Mouse (Mus musculus) layer of hippocampus, adult 11-12 months (tissue): ENCODE data around the gene Adcy7.

Source experiments
- DNase-seq: peaks from one replicate; pipeline ENCODE4 v3.0.0; 2022; ENCODE audit warnings: low spot score

The Adcy7 gene

DNA sequence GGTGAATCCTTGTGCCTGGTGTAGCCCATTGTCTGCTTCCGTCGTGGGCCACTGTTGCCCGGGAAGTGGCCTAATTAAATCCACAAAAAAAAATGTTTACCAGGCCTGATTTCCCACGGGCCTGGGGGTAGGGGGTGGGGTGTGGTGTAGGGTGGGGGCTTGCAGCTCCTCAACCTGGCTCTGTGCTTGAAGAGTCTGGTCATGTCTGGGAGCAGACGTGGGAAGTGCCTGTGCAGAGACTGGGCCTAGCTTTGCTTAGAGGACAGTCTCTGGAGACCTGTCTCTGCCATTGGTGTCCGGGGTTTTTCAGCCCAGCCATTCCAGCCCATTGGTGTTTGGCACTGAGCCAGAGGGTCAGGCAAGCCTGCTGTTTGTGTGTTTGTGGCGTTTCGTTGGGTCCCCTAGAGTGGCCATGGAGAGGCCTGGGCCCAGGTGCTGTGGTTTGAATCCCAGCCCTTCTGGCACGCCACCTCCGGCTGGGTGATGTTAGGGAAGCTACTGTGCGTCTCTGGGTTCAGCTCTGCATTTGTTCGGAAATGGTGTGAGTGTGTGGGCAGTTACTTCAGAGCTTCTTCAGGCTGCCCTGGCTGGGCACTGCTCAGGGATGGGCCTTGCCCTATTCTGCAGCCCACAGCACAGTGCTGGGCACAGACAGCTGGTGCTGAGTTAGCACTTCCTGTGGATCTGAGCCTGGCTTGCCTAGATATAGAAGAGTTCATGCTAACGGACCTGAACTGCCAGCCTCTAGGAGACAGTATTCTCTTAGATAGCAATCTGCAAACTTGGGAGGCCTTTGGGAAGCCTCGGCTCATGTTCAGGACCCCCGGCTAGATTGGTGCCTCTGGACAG is 29.6 kb downstream of the Adcy7 start:
- DNase-seq = no peak

DNA sequence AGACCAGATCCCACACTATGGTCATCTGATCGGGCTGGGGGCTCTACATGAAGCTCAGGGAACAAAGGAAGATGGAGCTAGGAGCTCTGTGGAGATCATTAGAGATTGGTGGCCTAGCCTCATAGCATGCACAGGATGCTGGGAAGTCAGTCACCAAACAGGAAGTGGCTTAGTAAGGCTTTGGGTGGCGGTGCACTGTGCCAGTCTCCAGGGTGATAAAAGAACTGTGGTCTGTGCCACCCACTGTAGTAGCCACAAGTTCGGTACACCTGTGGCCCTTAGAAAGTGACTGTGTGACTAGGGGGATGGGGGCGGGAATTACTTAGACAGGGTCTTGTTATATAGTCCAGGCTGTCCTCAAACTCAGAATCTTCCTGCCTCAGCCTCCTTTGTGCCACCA is 33.6 kb downstream of the Adcy7 start:
- no peak for DNase-seq

GRCm38 (mm10) chr8:88306511-88306910 is 34.3 kb downstream of the Adcy7 start:
- DNase-seq = no peak

DNA sequence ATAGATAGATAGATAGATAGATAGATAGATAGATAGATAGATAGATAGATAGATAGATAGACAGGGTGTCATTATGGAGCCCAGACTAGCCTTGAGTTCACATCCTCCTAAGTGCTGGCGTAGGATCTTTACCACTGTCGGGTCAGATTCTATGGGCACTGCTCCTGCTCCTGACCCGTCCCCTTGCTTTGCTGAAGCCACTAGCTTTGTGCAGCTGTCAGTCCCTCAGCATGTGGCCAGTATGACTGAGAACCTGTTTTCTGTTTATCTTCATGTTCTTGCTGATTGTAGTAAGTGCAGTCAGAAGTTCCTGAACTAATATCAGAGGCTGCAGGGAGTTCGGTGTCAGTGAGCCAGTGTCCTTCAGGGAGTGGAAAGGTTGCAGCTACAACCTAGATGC is 35.5 kb downstream of the Adcy7 start:
- no peak for DNase-seq

DNA sequence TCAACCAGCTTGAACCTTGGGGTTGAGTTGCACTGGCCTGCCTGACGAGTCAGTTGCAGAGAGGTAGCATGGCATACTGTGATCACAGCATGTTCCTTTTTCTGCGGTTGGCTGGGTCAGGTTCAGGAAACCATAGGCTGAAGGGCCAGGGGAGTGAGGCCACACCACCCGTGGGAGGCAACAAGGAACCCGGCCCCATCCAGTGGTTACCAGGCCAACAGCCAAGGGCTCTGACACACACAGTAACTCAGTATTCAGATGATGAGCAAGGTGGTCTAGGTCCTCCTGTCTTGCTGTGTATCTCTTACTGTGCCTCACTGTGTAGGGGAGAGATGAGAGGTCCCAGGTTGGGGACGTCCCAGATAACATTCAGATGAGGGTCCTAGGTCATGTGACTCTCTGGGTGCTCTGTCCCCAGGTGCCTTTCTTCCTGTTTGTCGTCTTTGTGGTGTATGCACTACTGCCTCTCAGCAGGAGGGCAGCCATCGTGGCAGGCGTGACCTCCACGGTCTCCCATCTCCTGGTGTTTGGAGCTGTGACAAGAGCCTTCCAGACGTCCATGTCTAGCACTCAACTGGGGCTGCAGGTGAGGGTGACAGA is 37.2 kb downstream of the Adcy7 start:
- DNase-seq = no peak

- no peak for DNase-seq
These were observed 37.7 kb downstream of the Adcy7 start for GRCm38 (mm10) chr8:88309881-88310280.

DNA sequence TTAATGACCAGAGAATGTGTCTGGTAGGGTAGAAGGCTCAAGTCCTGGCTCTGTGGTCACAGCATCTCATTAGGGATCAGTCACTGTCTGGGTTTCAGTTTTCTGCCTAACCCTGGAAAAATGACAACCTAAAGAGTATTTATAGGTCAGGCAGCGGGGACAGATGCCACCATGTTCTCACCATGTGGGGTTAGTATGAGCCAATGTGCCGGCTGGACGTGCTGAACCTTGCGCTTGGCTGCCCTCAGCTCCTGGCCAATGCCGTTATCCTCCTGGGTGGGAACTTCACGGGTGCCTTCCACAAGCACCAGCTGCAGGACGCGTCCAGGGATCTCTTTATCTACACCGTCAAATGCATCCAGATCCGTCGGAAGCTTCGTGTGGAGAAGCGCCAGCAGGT is 38.1 kb downstream of the Adcy7 start:
- DNase-seq = no peak

GRCm38 (mm10) chr8:88312966-88313365 is 40.8 kb downstream of the Adcy7 start:
- no peak for DNase-seq

- DNase-seq = no peak
These were observed 41.8 kb downstream of the Adcy7 start for GRCm38 (mm10) chr8:88313991-88314390.

- no peak for DNase-seq
These were observed 43.1 kb downstream of the Adcy7 start for GRCm38 (mm10) chr8:88315302-88315701.

- no peak for DNase-seq
These were observed 44.1 kb downstream of the Adcy7 start for GRCm38 (mm10) chr8:88316139-88316931.

DNA sequence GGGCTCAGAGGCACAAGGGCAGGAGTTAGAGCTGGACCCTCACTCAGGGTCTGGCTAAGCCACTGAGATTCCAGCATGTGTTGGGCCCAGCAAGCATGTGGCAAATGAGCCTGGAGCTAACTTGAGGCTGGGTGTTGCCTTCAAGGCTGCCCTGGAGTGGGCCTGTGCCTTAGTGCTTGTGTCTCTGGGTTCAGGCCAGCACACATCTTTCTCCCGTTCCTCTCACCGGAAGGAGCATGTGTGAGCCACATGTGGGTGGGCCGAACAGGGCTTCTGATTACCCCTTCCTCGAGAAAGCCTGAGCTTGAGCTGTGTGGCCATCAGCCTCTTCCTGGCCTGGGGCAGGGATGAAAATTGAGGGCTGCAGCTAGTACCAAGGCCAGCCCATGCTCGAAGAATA is 45.1 kb downstream of the Adcy7 start:
- no peak for DNase-seq

GRCm38 (mm10) chr8:88318151-88318550 is 45.9 kb downstream of the Adcy7 start:
- no peak for DNase-seq

GRCm38 (mm10) chr8:88320134-88320533 is 47.9 kb downstream of the Adcy7 start:
- no peak for DNase-seq

DNA sequence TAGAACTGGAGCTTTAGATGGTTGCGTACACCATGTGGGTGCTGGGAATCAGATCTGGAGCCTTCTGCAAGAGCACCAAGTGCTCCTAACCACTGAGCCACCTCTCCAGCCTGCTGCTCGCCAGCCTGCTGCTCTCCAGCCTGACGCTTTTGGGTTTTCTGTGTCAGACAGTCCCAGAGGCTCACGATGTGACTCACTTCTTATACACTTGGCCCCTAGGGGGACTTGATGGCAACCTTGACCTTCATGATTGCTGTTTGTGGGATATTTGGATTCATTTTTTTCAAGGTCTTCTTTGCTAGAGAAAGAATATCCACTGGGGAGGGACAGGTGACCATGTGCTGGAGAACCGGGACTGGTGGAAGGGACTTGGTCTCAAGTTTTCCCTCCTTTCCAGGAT is 49.2 kb downstream of the Adcy7 start:
- no peak for DNase-seq

DNA sequence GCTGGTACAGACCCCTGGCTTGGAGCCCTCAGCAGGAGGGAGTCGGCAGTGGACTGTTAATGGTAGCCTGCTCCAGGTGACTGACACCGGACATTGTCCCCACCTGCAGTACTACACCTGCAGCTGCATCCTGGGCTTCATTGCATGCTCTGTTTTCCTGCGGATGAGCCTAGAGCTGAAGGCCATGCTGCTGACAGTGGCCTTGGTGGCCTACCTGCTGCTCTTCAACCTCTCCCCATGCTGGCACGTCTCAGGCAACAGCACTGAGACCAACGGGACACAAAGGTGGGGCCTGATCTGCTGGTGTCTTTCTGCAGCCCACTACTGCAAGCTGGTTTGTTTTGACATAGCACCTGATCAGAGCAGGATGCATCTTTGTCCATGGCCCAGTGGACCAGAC is 51.3 kb downstream of the Adcy7 start:
- DNase-seq = no peak

GRCm38 (mm10) chr8:88324760-88325159 is 52.6 kb downstream of the Adcy7 start:
- no peak for DNase-seq

DNA sequence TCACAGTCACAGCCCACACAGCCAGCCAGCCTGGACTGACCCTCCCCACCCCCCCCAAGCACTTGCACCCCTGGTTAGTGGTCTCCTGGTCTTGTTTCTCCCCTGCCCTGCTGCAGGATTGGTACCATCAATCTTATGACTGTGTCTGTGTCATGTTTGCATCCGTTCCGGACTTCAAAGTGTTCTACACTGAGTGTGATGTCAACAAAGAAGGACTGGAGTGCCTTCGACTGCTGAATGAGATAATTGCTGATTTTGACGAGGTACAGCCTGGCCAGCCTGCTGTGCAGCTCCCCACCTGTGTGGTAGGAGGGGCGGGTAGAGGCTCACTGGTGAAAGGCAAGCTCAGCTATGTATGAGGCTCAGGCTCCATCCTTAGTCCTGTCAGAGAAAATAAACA is 53.0 kb downstream of the Adcy7 start:
- no peak for DNase-seq

GRCm38 (mm10) chr8:88325795-88326194 is 53.6 kb downstream of the Adcy7 start:
- DNase-seq = no peak

DNA sequence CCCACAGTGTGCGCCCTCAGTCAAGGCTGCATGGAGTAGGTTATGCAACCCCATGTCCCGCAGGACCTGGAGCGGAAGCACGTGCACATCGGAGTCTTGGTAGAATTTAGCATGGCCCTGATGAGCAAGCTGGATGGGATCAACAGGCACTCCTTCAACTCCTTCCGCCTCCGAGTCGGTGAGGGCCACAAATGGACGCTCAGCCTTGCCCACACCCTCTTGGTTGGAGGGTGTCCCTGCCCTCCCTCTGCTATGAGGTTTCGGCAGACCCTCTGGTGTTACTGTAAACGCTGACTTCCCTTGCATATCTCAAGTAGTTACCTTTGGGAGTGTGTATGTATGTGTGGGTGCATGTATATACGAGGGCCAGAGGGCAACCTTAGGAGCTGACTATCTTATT is 54.1 kb downstream of the Adcy7 start:
- no peak for DNase-seq

DNA sequence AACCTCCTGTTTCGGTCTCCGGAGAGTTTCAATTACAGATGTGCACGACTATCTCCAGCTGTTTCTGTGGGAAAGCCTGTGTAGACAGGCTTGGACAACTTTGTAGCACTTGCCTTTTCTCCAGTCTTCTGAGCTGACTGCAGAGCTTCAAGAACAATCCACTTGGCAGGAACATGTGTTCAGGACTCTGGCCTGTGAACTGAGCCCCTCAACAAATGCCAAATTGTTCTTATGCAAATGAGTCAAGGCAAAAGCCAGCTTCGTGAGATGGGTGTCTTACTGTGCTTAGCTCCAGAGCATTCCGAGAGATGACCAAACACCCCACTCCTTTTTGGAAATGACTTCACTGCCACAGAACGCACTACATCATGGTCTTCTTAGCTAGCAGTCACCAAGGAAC is 56.5 kb downstream of the Adcy7 start:
- no peak for DNase-seq

GRCm38 (mm10) chr8:88330816-88331215 is 58.6 kb downstream of the Adcy7 start:
- no peak for DNase-seq

- DNase-seq = no peak
These were observed 62.2 kb downstream of the Adcy7 start for GRCm38 (mm10) chr8:88334384-88334783.
